Mouse (Mus musculus): ENCODE measurements around the gene Fhad1. TPM values are rescaled to one million over a fixed set of nuclear protein-coding genes. Genes with fewer than 3 reads are reported as not detected.
A peak's percentile ranks its signal among the peaks of the same experiment; 100 is the strongest.

The Fhad1 gene
- polyA plus RNA-seq, 1 experiment from 2014 or later, result 1.5 TPM

GRCm38 (mm10) chr4:141872977-141873376 is 141.9 kb downstream of the Fhad1 start:
- Histone ChIP-seq H3K27me3 (no peaks in the 10 kb centered on the region), H3K4me3 (peak overlapping the region; percentile 79), H3K36me3 (ENCODE audit: poor library complexity, severe bottlenecking) (peaks cover 6% of the 10 kb centered on the region; the same call in 1 of the 2 replicates), H3K4me2 (peak overlapping the region; percentile 94), H3K9ac (peak overlapping the region; percentile 91), H3K9me3 (replicated peaks) (no peaks in the 10 kb centered on the region), H3K27ac (no peak overlapping the region), H3K4me1 (peaks cover 71% of the 10 kb centered on the region)
- no peak for ATAC-seq
- 83% methylated on average over 9 of the region's 9 CpGs for WGBS

GRCm38 (mm10) chr4:141871909-141872308 is 143.0 kb downstream of the Fhad1 start:
- H3K4me3 ChIP-seq, result peak overlapping the region; percentile 79; the same call in 1 of the 2 replicates

GRCm38 (mm10) chr4:141871333-141871725 is 143.6 kb downstream of the Fhad1 start:
- Histone ChIP-seq H3K27me3 (no peaks in the 10 kb centered on the region), H3K4me1 (peaks cover 88% of the 10 kb centered on the region), H3K27ac (peak overlapping the region; percentile 57; the same call in 1 of the 2 replicates), H3K4me3 (no peak overlapping the region), H3K9ac (0 out of 2 replicates have a peak overlapping the region, but pooled peaks have one; percentile 58), H3K36me3 (ENCODE audit: poor library complexity, severe bottlenecking) (peaks cover 7% of the 10 kb centered on the region; the same call in 1 of the 2 replicates), H3K4me2 (peak overlapping the region; percentile 94; the same call in 1 of the 2 replicates), H3K9me3 (replicated peaks) (no peaks in the 10 kb centered on the region)
- WGBS, result 92% methylated on average over 3 of the region's 3 CpGs
- ATAC-seq, result no peak

More at GRCm38 (mm10) chr4:141871909-141872308, 143.0 kb downstream of the Fhad1 start:
- peak overlapping the region; percentile 58 for H3K9ac ChIP-seq
- H3K27ac ChIP-seq, result peak overlapping the region; percentile 57
- H3K4me2 ChIP-seq, result peak overlapping the region; percentile 94
- ATAC-seq, result no peak
- H3K9me3 ChIP-seq (replicated peaks), result no peaks in the 10 kb centered on the region
- H3K36me3 ChIP-seq (ENCODE audit: poor library complexity, severe bottlenecking), result peaks cover 6% of the 10 kb centered on the region; the same call in 1 of the 2 replicates
- H3K4me1 ChIP-seq, result peaks cover 82% of the 10 kb centered on the region
- 59% methylated on average over 9 of the region's 9 CpGs for WGBS
- no peaks in the 10 kb centered on the region for H3K27me3 ChIP-seq

- Histone ChIP-seq H3K9me3 (replicated peaks) (no peaks in the 10 kb centered on the region), H3K27me3 (no peaks in the 10 kb centered on the region), H3K4me1 (peaks cover 93% of the 10 kb centered on the region), H3K4me3 (no peak overlapping the region), H3K9ac (peak overlapping the region; percentile 58), H3K27ac (peak overlapping the region; percentile 27), H3K4me2 (peak overlapping the region; percentile 18), H3K36me3 (ENCODE audit: poor library complexity, severe bottlenecking) (peaks cover 11% of the 10 kb centered on the region; the same call in 1 of the 2 replicates)
- 62% methylated on average over 11 of the region's 11 CpGs for WGBS
- ATAC-seq, result no peak
Measured at GRCm38 (mm10) chr4:141870666-141871332, 144.1 kb downstream of the Fhad1 start.

GRCm38 (mm10) chr4:141869436-141870215 is 145.3 kb downstream of the Fhad1 start:
- peaks cover 85% of the 10 kb centered on the region for H3K4me1 ChIP-seq

GRCm38 (mm10) chr4:141868051-141868450 is 146.8 kb downstream of the Fhad1 start:
- Histone ChIP-seq H3K36me3 (ENCODE audit: poor library complexity, severe bottlenecking) (peaks cover 21% of the 10 kb centered on the region; the same call in 1 of the 2 replicates), H3K4me2 (no peak overlapping the region), H3K9ac (no peak overlapping the region), H3K9me3 (replicated peaks) (no peaks in the 10 kb centered on the region), H3K4me3 (no peak overlapping the region), H3K27me3 (no peaks in the 10 kb centered on the region), H3K27ac (peak overlapping the region; percentile 93), H3K4me1 (peaks cover 72% of the 10 kb centered on the region)
- WGBS, result 67% methylated on average over 10 of the region's 10 CpGs
- ATAC-seq, result no peak

More at GRCm38 (mm10) chr4:141869436-141870215, 145.3 kb downstream of the Fhad1 start:
- 80% methylated on average over 5 of the region's 5 CpGs for WGBS
- Histone ChIP-seq H3K4me2 (no peak overlapping the region), H3K27ac (peak overlapping the region; percentile 27), H3K9me3 (replicated peaks) (no peaks in the 10 kb centered on the region), H3K9ac (no peak overlapping the region), H3K4me3 (no peak overlapping the region), H3K27me3 (no peaks in the 10 kb centered on the region), H3K36me3 (ENCODE audit: poor library complexity, severe bottlenecking) (peaks cover 18% of the 10 kb centered on the region; the same call in 1 of the 2 replicates)
- ATAC-seq, result no peak

GRCm38 (mm10) chr4:141867498-141867897 is 147.4 kb downstream of the Fhad1 start:
- ATAC-seq, result peak; percentile 44
- Histone ChIP-seq H3K4me3 (no peak overlapping the region; the same call in 1 of the 2 replicates), H3K9ac (peak overlapping the region; percentile 46; the same call in 1 of the 2 replicates), H3K36me3 (ENCODE audit: poor library complexity, severe bottlenecking) (peaks cover 21% of the 10 kb centered on the region; the same call in 1 of the 2 replicates), H3K4me2 (peak overlapping the region; percentile 40), H3K27me3 (no peaks in the 10 kb centered on the region), H3K27ac (peak overlapping the region; percentile 93), H3K4me1 (peaks cover 66% of the 10 kb centered on the region), H3K9me3 (replicated peaks) (no peaks in the 10 kb centered on the region)
- 20% methylated on average over 4 of the region's 4 CpGs for WGBS

GRCm38 (mm10) chr4:141866933-141867490 is 147.9 kb downstream of the Fhad1 start:
- no peaks in the 10 kb centered on the region for H3K27me3 ChIP-seq
- ATAC-seq, result peak; percentile 61
- peak overlapping the region; percentile 46 for H3K9ac ChIP-seq
- 11% methylated on average over 10 of the region's 10 CpGs for WGBS
- no peaks in the 10 kb centered on the region for H3K9me3 ChIP-seq (replicated peaks)
- peaks cover 62% of the 10 kb centered on the region for H3K4me1 ChIP-seq
- peak overlapping the region; percentile 93 for H3K27ac ChIP-seq
- H3K4me2 ChIP-seq, result peak overlapping the region; percentile 40
- H3K36me3 ChIP-seq (ENCODE audit: poor library complexity, severe bottlenecking), result peaks cover 25% of the 10 kb centered on the region
- H3K4me3 ChIP-seq, result no peak overlapping the region; the same call in 1 of the 2 replicates

GRCm38 (mm10) chr4:141865600-141865999 is 149.3 kb downstream of the Fhad1 start:
- H3K36me3 ChIP-seq (ENCODE audit: poor library complexity, severe bottlenecking), result peaks cover 33% of the 10 kb centered on the region
- no peaks in the 10 kb centered on the region for H3K9me3 ChIP-seq (replicated peaks)
- peak overlapping the region; percentile 4; the same call in 1 of the 2 replicates for H3K27ac ChIP-seq
- peaks cover 47% of the 10 kb centered on the region for H3K4me1 ChIP-seq
- 91% methylated on average over 5 of the region's 5 CpGs for WGBS
- no peak for ATAC-seq
- no peak overlapping the region for H3K4me2 ChIP-seq
- no peak overlapping the region for H3K9ac ChIP-seq
- H3K27me3 ChIP-seq, result no peaks in the 10 kb centered on the region
- no peak overlapping the region for H3K4me3 ChIP-seq

GRCm38 (mm10) chr4:141865006-141865405 is 149.9 kb downstream of the Fhad1 start:
- H3K4me1 ChIP-seq, result peaks cover 41% of the 10 kb centered on the region

GRCm38 (mm10) chr4:141864506-141864905 is 150.4 kb downstream of the Fhad1 start:
- peaks cover 43% of the 10 kb centered on the region for H3K36me3 ChIP-seq (ENCODE audit: poor library complexity, severe bottlenecking)
- H3K27ac ChIP-seq, result no peak overlapping the region
- no peak for ATAC-seq
- WGBS, result 92% methylated on average over 8 of the region's 8 CpGs
- H3K4me3 ChIP-seq, result no peak overlapping the region
- no peaks in the 10 kb centered on the region for H3K27me3 ChIP-seq
- no peak overlapping the region for H3K4me2 ChIP-seq
- H3K9ac ChIP-seq, result no peak overlapping the region
- no peaks in the 10 kb centered on the region for H3K9me3 ChIP-seq (replicated peaks)
- H3K4me1 ChIP-seq, result peaks cover 36% of the 10 kb centered on the region

More at GRCm38 (mm10) chr4:141865006-141865405, 149.9 kb downstream of the Fhad1 start:
- H3K27ac ChIP-seq, result peak overlapping the region; percentile 4; the same call in 1 of the 2 replicates
- no peak overlapping the region for H3K9ac ChIP-seq
- peaks cover 38% of the 10 kb centered on the region for H3K36me3 ChIP-seq (ENCODE audit: poor library complexity, severe bottlenecking)
- no peak overlapping the region for H3K4me2 ChIP-seq
- H3K27me3 ChIP-seq, result no peaks in the 10 kb centered on the region
- 95% methylated on average over 5 of the region's 5 CpGs for WGBS
- ATAC-seq, result no peak
- H3K4me3 ChIP-seq, result no peak overlapping the region
- no peaks in the 10 kb centered on the region for H3K9me3 ChIP-seq (replicated peaks)

Data from forebrain, embryonic 13.5 days (tissue).